Mouse (Mus musculus) lung, adult 10 weeks (tissue): Measurements from ENCODE around the gene Hoxa5. TPM values are rescaled to one million over a fixed set of nuclear protein-coding genes. Genes with fewer than 3 reads are reported as not detected.

Source experiments
- polyA plus RNA-seq: library from polyadenylated mRNA; stranded (reverse); fragments of 350-450 nt; fragmentation: Illumina TruSeq; extraction: RNeasy Lipid Tissue Mini Kit (QIAGEN cat#74804); gene quantifications from one replicate; pipeline ENCODE4 v1.2.3, GENCODE M21; 2014; ENCODE audit warnings: low read depth, low replicate concordance; ENCODE audit not compliant: insufficient read depth

Gene Hoxa5
- polyA plus RNA-seq, result 27.9 TPM

GRCm38 (mm10) chr6:52204050-52204752 is at the start of gene Hoxa5:
TSS of gene Hoxa5 (minus strand) at chr6:52204587.

GRCm38 (mm10) chr6:52245757-52246142 is 41.4 kb upstream of the Hoxa5 start, which contains the start of gene Hoxa11:
TSS of gene Hoxa11 (minus strand) at chr6:52245810.

GRCm38 (mm10) chr6:52240389-52241000 is 36.1 kb upstream of the Hoxa5 start, which contains the start of gene Hoxa10:
TSS of gene Hoxa10 (minus strand) at chr6:52240854.

GRCm38 (mm10) chr6:52230516-52231165 is 26.3 kb upstream of the Hoxa5 start, which contains the start of gene Hoxa9:
TSS of gene Hoxa9 (minus strand) at chr6:52231089.

GRCm38 (mm10) chr6:52221337-52221992 is 17.1 kb upstream of the Hoxa5 start, which contains the start of gene Hoxa7:
TSS of gene Hoxa7 (minus strand) at chr6:52221854.

GRCm38 (mm10) chr6:52213119-52213986 is 9.0 kb upstream of the Hoxa5 start, which contains the start of the genes Hoxa3 and Gm28308:
TSS of gene Hoxa3 (minus strand) at chr6:52213336.
TSS of gene Gm28308 (minus strand) at chr6:52213339.

GRCm38 (mm10) chr6:52208072-52208867 is 3.9 kb upstream of the Hoxa5 start, which contains the start of gene Hoxa6:
TSS of gene Hoxa6 (minus strand) at chr6:52208722.

GRCm38 (mm10) chr6:52190906-52191810 is 13.2 kb downstream of the Hoxa5 start, which contains the start of gene Hoxa4:
TSS of gene Hoxa4 (minus strand) at chr6:52191753.

GRCm38 (mm10) chr6:52177061-52177735 is 27.2 kb downstream of the Hoxa5 start, which contains the start of gene 5730596B20Rik:
TSS of gene 5730596B20Rik (plus strand) at chr6:52177498.

GRCm38 (mm10) chr6:52164626-52165440 is 39.6 kb downstream of the Hoxa5 start, which contains the start of gene Hoxa2:
TSS of gene Hoxa2 (minus strand) at chr6:52164831.

GRCm38 (mm10) chr6:52158276-52159051 is 45.9 kb downstream of the Hoxa5 start, which contains the start of gene Hoxa1:
TSS of gene Hoxa1 (minus strand) at chr6:52158317.

Other genes starting within 250 kb of the Hoxa5 start
- gene Skap2, start 192.0 kb downstream of the Hoxa5 start, polyA plus RNA-seq, result 57.1 TPM
- gene Hoxa1, start 46.3 kb downstream of the Hoxa5 start, polyA plus RNA-seq, result 1.4 TPM
- 3.1 TPM for gene Hoxa2, start 39.8 kb downstream of the Hoxa5 start, polyA plus RNA-seq
- gene 5730596B20Rik, start 27.1 kb downstream of the Hoxa5 start, polyA plus RNA-seq, result 0.45 TPM
- 5.2 TPM for gene Hoxa4, start 12.8 kb downstream of the Hoxa5 start, polyA plus RNA-seq
- not detected for gene Hoxa6, start 4.1 kb upstream of the Hoxa5 start, polyA plus RNA-seq
- 4.2 TPM for gene Hoxa3, start 8.7 kb upstream of the Hoxa5 start, polyA plus RNA-seq
- 0.42 TPM for gene Gm28308, start 8.8 kb upstream of the Hoxa5 start, polyA plus RNA-seq
- 5.9 TPM for gene Hoxa7, start 17.3 kb upstream of the Hoxa5 start, polyA plus RNA-seq
- gene Hoxa9, start 26.5 kb upstream of the Hoxa5 start, polyA plus RNA-seq, result not detected
- not detected for gene Hoxa10, start 36.3 kb upstream of the Hoxa5 start, polyA plus RNA-seq
- not detected for gene Hoxa11, start 41.2 kb upstream of the Hoxa5 start, polyA plus RNA-seq
- gene Hoxa13, start 56.3 kb upstream of the Hoxa5 start, polyA plus RNA-seq, result not detected
- gene Evx1, start 108.9 kb upstream of the Hoxa5 start, polyA plus RNA-seq, result not detected